Mouse (Mus musculus): ENCODE data around the gene Rab3c. TPM values are rescaled to one million over a fixed set of nuclear protein-coding genes. Genes with fewer than 3 reads are reported as not detected.

Rab3c gene
- 5.2 and 5.5 TPM in 2 replicates for polyA plus RNA-seq (2015; fragmentation: Nextera tagmentation; extraction: Ambion mirVana)

GRCm38 (mm10) chr13:110280563-110281144 is at the start of gene Rab3c:
Gene Rab3c (minus strand): TSS chr13:110280996.
- Histone ChIP-seq H3K4me1 (replicated peaks) (peaks cover 5% of the 10 kb centered on the region; the same call in 1 of the 2 replicates), H3K36me3 (no peaks in the 10 kb centered on the region), H3K9ac (no peak within 1 kb of the TSS), H3K27ac (no peak within 1 kb of the TSS), H3K4me2 (replicated peaks) (peak within 1 kb of the TSS; percentile 83), H3K27me3 (replicated peaks) (no peaks in the 10 kb centered on the region; the same call in 1 of the 2 replicates), H3K4me3 (replicated peaks) (peak within 1 kb of the TSS; percentile 37), H3K9me3 (no peaks in the 10 kb centered on the region)
- 2% methylated on average over 20 of the region's 20 CpGs for WGBS
- ATAC-seq: peak; percentile 50

- ATAC-seq: no peak
- no peak overlapping the region for H3K4me3 ChIP-seq (replicated peaks)
- no peaks in the 10 kb centered on the region for H3K9me3 ChIP-seq
- no peak overlapping the region for H3K4me2 ChIP-seq (replicated peaks)
- no peaks in the 10 kb centered on the region for H3K4me1 ChIP-seq (replicated peaks)
- H3K36me3 ChIP-seq: no peaks in the 10 kb centered on the region
- no peaks in the 10 kb centered on the region for H3K27me3 ChIP-seq (replicated peaks)
- H3K27ac ChIP-seq: no peak overlapping the region
- no peak overlapping the region for H3K9ac ChIP-seq
- WGBS: 65% methylated on average over 4 of the region's 4 CpGs
These were observed 38.0 kb upstream of the Rab3c start for GRCm38 (mm10) chr13:110318746-110319145.

- Histone ChIP-seq H3K27ac (no peak overlapping the region), H3K9ac (no peak overlapping the region), H3K4me3 (replicated peaks) (no peak overlapping the region), H3K9me3 (no peaks in the 10 kb centered on the region), H3K27me3 (replicated peaks) (no peaks in the 10 kb centered on the region), H3K36me3 (no peaks in the 10 kb centered on the region), H3K4me2 (replicated peaks) (no peak overlapping the region), H3K4me1 (replicated peaks) (no peaks in the 10 kb centered on the region)
- 85% methylated on average over 5 of the region's 5 CpGs for WGBS
- no peak for ATAC-seq
These were observed 26.4 kb upstream of the Rab3c start for GRCm38 (mm10) chr13:110307188-110307587.

- no peak overlapping the region for H3K27ac ChIP-seq
- no peak overlapping the region for H3K4me2 ChIP-seq (replicated peaks)
- H3K9ac ChIP-seq: no peak overlapping the region
- no peaks in the 10 kb centered on the region for H3K4me1 ChIP-seq (replicated peaks)
- WGBS: 58% methylated on average over 4 of the region's 4 CpGs
- no peaks in the 10 kb centered on the region for H3K27me3 ChIP-seq (replicated peaks)
- no peak for ATAC-seq
- H3K4me3 ChIP-seq (replicated peaks): no peak overlapping the region
- no peaks in the 10 kb centered on the region for H3K36me3 ChIP-seq
- no peaks in the 10 kb centered on the region for H3K9me3 ChIP-seq
These were observed 16.3 kb upstream of the Rab3c start for GRCm38 (mm10) chr13:110297112-110297511.

GRCm38 (mm10) chr13:110288499-110288898 is 7.7 kb upstream of the Rab3c start:
- Histone ChIP-seq H3K4me1 (replicated peaks) (no peaks in the 10 kb centered on the region), H3K27ac (no peak overlapping the region), H3K27me3 (replicated peaks) (no peaks in the 10 kb centered on the region), H3K4me3 (replicated peaks) (no peak overlapping the region), H3K9ac (no peak overlapping the region), H3K4me2 (replicated peaks) (no peak overlapping the region), H3K9me3 (no peaks in the 10 kb centered on the region), H3K36me3 (no peaks in the 10 kb centered on the region)
- 64% methylated on average over 3 of the region's 3 CpGs for WGBS
- no peak for ATAC-seq

- H3K4me1 ChIP-seq (replicated peaks): peaks cover 5% of the 10 kb centered on the region; the same call in 1 of the 2 replicates
- no peaks in the 10 kb centered on the region; the same call in 1 of the 2 replicates for H3K27me3 ChIP-seq (replicated peaks)
- H3K9ac ChIP-seq: no peak overlapping the region
- H3K27ac ChIP-seq: no peak overlapping the region
- H3K4me2 ChIP-seq (replicated peaks): no peak overlapping the region
- WGBS: 70% methylated on average over 4 of the region's 4 CpGs
- H3K36me3 ChIP-seq: no peaks in the 10 kb centered on the region
- no peak for ATAC-seq
- H3K9me3 ChIP-seq: no peaks in the 10 kb centered on the region
- H3K4me3 ChIP-seq (replicated peaks): no peak overlapping the region
These were observed 3.0 kb upstream of the Rab3c start for GRCm38 (mm10) chr13:110283781-110284180.

- ATAC-seq: peak; percentile 100
These were observed 701 bp downstream of the Rab3c start for GRCm38 (mm10) chr13:110280028-110280562.

GRCm38 (mm10) chr13:110278976-110279736 is 1.6 kb downstream of the Rab3c start:
- Histone ChIP-seq H3K9ac (no peak overlapping the region), H3K27ac (no peak overlapping the region), H3K4me2 (replicated peaks) (peak overlapping the region; percentile 83; the same call in 1 of the 2 replicates), H3K27me3 (replicated peaks) (no peaks in the 10 kb centered on the region; the same call in 1 of the 2 replicates), H3K9me3 (no peaks in the 10 kb centered on the region), H3K36me3 (no peaks in the 10 kb centered on the region), H3K4me1 (replicated peaks) (peaks cover 5% of the 10 kb centered on the region; the same call in 1 of the 2 replicates), H3K4me3 (replicated peaks) (no peak overlapping the region)
- WGBS: 59% methylated on average over 9 of the region's 9 CpGs
- no peak for ATAC-seq

More at GRCm38 (mm10) chr13:110280028-110280562, 701 bp downstream of the Rab3c start:
- Histone ChIP-seq H3K4me1 (replicated peaks) (peaks cover 5% of the 10 kb centered on the region; the same call in 1 of the 2 replicates), H3K4me3 (replicated peaks) (peak overlapping the region; percentile 37), H3K9ac (no peak overlapping the region), H3K27me3 (replicated peaks) (no peaks in the 10 kb centered on the region; the same call in 1 of the 2 replicates), H3K27ac (no peak overlapping the region), H3K36me3 (no peaks in the 10 kb centered on the region), H3K9me3 (no peaks in the 10 kb centered on the region), H3K4me2 (replicated peaks) (peak overlapping the region; percentile 83)
- WGBS: under 1% methylated on average over 24 of the region's 24 CpGs

- H3K27me3 ChIP-seq (replicated peaks): no peaks in the 10 kb centered on the region; the same call in 1 of the 2 replicates
- no peak overlapping the region for H3K4me3 ChIP-seq (replicated peaks)
- no peaks in the 10 kb centered on the region for H3K36me3 ChIP-seq
- peaks cover 5% of the 10 kb centered on the region; the same call in 1 of the 2 replicates for H3K4me1 ChIP-seq (replicated peaks)
- H3K9me3 ChIP-seq: no peaks in the 10 kb centered on the region
- no peak overlapping the region for H3K9ac ChIP-seq
- no peak overlapping the region for H3K27ac ChIP-seq
- H3K4me2 ChIP-seq (replicated peaks): no peak overlapping the region
- ATAC-seq: no peak
These were observed 3.1 kb downstream of the Rab3c start for GRCm38 (mm10) chr13:110277709-110278108.

- H3K36me3 ChIP-seq: no peaks in the 10 kb centered on the region
These were observed 5.3 kb downstream of the Rab3c start for GRCm38 (mm10) chr13:110275471-110275870.

GRCm38 (mm10) chr13:110260649-110261048 is 20.1 kb downstream of the Rab3c start:
- Histone ChIP-seq H3K4me2 (replicated peaks) (no peak overlapping the region), H3K9ac (no peak overlapping the region), H3K27me3 (replicated peaks) (no peaks in the 10 kb centered on the region), H3K27ac (no peak overlapping the region), H3K4me1 (replicated peaks) (no peaks in the 10 kb centered on the region), H3K9me3 (no peaks in the 10 kb centered on the region), H3K4me3 (replicated peaks) (no peak overlapping the region), H3K36me3 (no peaks in the 10 kb centered on the region)
- no peak for ATAC-seq
- WGBS: 71% methylated on average over 1 of the region's 1 CpGs

More at GRCm38 (mm10) chr13:110275471-110275870, 5.3 kb downstream of the Rab3c start:
- Histone ChIP-seq H3K27ac (no peak overlapping the region), H3K9me3 (no peaks in the 10 kb centered on the region), H3K4me3 (replicated peaks) (no peak overlapping the region), H3K4me1 (replicated peaks) (no peaks in the 10 kb centered on the region), H3K4me2 (replicated peaks) (no peak overlapping the region), H3K9ac (no peak overlapping the region), H3K27me3 (replicated peaks) (no peaks in the 10 kb centered on the region; the same call in 1 of the 2 replicates)
- WGBS: 78% methylated on average over 3 of the region's 3 CpGs
- ATAC-seq: no peak

- no peak overlapping the region for H3K27ac ChIP-seq
- 91% methylated on average over 5 of the region's 5 CpGs for WGBS
These were observed 29.3 kb downstream of the Rab3c start for GRCm38 (mm10) chr13:110251453-110251852.

More at GRCm38 (mm10) chr13:110251453-110251852, 29.3 kb downstream of the Rab3c start:
- Histone ChIP-seq H3K9ac (no peak overlapping the region), H3K4me3 (replicated peaks) (no peak overlapping the region), H3K27me3 (replicated peaks) (no peaks in the 10 kb centered on the region), H3K4me1 (replicated peaks) (no peaks in the 10 kb centered on the region), H3K36me3 (no peaks in the 10 kb centered on the region), H3K4me2 (replicated peaks) (no peak overlapping the region), H3K9me3 (no peaks in the 10 kb centered on the region)
- ATAC-seq: no peak
